Mouse (Mus musculus) inflammation-experienced regulatory T-cells, adult 6 months (primary cell): Measurements from ENCODE around the gene Max. TPM values are rescaled to one million over a fixed set of nuclear protein-coding genes. Genes with fewer than 3 reads are reported as not detected.
A peak's percentile ranks its signal among the peaks of the same experiment; 100 is the strongest.

Source experiments
- ATAC-seq: one replicate; pipeline ENCODE4 v1.8.0; 2017
- polyA plus RNA-seq, 3 experiments: library from polyadenylated mRNA; unstranded; fragments of 100-300 nt; shearing (Covaris generic); gene quantifications; one replicate each; pipeline ENCODE4 v1.2.1; 2017

Max gene
- polyA plus RNA-seq, result 100 to 1,000 TPM in 1 of 3 experiments, 10 to 100 TPM in 2; 39.5 to 114 (median 83.1) TPM

DNA sequence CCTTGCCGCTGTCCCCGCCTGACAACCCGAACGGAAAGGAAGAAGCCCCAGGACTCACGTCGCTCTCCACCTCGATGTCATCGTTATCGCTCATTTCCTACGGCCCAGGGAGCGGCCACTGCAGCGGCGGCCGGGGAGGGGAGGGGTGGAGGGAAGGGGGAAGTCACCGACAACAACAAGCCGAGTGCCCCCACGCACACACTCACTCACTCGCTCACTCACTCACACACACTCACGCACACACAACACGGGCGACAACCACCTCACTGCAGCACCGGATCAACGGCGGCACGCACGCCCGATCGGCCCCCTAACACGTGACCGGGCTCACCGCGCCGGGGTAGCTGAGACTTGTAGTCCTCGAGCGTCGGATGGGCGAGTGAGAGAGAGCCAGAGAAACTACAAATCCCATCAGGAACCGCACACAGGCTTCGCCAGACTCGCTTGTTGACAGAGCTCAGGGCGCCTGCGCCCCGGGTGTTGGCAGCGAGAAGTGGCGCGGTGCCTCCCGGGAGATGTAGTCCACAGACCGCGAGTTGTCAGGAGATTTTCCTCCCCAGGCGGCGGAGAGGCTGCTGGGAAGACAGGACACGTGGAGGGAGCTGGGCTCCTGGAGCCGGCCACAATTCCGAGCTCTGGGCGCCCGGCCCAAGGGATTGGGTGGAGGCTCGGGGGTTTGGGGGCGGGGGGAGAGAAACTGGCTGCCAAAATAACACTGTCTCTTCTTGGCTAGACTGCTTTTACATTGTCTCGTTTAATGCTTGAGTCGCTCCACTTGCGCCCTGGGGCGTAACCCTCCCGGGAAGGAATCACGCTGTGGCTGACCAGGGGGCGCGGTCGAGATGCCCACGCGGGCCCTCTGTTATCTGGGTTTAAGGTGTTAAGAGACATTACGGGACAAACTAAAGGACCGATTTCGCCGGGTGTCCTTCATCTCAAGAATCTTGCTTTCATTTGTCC, at the start of gene Max:
Max (minus strand) TSS at position 270 of the 960 bp plus-strand sequence.
- ATAC-seq, result peak; percentile 92

DNA sequence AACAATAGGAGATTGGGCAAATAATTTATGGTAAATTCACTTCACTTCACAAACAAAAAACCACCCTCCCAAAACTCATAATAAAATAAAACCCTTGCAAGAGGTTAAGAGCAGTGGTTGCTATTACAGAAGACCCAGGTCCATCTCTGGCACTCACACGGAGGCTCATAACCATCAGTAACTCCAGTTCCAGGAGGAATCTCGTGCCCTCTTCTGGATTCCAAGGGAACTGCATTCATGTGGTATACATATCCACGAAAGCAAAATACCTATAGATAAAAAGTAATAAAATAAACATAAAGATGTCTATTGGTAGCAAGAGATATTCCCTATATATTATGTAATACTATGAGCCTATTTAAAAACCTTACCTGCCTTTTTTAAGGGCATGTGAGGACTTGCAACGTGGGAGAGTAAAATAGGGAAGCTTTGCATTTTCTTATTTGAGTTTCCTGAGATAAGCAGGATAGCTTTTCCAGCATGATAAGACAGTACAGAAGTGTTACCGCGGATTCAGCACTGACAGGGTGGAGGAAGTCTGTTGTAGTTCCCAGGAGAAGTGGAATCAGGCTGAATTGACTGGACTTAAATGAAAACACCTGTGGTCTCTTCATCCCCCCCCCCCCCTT, 49.2 kb upstream of the Max start:
- ATAC-seq, result no peak

DNA sequence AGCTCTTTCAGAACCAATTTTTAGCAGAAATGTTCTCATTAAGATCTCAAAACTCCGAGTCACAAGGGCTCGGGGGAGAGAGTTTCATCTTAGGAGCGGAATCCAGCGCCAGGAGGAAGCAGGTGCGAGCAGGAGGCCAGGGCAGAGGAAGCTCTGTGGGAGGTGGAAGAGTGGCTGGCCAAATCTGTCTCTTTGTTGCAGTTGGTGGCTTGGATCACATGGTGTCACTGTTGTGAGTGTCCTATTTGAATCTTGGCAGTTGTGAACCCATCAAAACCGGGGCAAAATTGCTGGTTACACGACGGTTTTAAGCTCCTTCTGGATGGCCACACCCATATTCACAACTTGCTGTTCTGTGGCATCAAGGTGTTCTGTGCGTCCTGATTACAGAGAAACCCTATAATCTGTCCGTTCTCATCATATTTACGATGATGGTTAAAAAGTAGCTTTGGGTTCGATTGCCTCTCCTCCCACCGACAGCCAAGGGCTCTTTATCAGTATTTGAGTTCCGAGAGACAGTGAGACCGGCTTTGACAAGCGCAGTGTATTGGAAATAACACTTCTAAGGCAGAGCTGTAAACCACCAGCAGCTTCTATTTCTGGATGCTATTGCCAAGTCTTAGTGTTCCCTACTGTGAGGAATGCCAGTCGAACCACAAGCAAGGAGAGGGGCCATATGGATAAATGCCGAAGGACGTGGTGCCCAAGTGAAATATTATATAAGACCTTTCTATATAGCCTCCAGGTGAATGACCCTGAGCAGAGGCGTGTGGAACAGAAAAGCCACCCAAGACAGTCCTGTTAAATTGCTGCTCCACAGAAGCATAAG, 47.4 kb upstream of the Max start:
- no peak for ATAC-seq

DNA sequence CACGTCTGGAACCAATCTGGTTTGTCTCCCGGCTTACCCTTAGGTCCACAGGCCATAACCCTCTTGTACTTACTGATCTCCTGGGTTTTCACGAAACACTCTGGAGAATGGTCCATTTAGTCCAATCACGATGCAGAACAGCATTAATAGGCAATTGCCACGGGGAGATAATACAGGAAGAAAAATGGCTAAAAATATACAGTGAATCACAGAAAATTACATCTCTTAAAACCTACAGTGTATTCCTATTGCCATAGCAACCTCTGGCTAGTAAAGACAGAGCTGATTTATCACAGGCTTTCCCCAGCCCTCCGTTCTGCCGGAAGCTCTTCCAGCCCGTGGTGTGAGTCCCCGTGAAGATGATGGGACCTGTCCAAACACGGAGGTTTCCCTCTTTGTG, 42.9 kb upstream of the Max start:
- ATAC-seq, result no peak

DNA sequence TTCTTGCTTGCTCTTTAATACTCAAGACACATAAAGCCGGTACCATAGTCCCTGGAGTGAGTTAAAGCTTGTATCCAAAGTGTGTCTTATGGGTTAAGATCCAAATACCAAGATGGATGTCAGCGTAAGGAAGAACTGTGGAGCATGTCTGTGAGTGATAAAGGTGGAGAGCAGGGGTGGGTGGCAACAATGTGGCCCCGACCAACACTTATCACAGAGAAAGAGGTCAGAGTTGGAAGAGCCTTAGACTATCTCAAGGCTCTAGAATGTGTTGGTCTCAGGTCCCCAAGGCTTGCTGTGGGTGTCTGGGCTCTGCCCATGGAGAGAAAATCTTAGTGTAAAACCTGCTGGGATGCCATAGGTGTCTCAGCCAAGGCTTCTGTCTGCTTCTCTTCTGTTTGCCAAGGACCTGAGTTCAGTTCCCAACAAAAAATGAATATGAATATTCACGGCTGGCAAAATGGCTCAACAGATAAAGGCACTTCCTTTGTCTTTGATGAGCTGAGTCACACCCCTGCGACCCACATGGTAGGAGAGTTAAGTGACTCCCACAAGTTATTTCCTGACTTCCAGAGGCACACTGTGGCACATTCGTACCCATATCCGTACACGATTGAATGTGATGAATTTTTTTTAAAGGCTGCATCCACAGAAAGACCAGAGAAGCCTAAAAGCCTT, 40.7 kb upstream of the Max start:
- no peak for ATAC-seq

DNA sequence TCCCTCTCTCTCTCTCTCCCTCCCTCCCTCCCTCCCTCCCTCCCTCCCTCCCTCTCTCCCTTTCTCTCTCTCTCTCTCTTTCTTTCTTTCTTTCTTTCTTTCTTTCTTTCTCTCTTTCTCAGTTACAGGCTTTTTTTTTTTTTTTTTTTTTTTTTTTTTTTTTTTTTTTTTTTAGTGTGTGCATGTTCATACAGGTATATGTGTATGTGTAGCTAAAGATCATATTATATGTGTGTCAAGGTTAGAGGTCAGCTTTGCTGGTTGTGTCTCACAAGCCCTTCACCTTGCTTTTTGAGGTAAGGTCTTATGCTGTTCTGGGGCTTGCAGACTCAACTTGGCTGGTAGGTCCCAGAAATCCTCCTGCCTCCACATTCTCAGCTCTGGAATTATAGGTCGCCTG, 39.3 kb upstream of the Max start:
- ATAC-seq, result no peak

DNA sequence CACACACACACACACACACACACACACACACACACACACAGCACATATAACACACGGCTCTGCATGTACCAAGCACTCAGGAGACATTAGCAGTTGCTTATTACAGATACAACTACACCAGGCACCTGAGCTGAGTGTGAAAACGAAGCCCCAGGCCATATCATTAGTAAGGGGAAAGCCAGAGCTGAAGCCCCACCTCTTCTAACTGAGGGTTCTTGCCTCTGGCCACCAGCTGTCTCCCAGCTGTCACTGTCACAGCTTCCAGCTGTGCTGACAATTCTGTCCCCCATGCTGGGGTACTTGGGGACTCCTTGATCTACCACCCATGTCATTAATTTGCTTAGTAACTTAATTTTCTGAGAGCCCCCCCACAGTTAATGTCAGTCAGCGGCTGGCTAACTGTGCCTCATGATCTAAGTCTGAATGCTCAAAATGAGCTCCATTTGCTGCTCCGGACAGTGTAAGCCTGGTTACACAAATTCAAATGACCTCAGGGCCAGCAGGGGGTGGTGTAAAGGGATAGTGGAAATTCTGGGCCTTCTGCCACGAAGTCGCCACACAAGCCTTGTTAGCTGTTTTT, 38.8 kb upstream of the Max start:
- ATAC-seq, result no peak

DNA sequence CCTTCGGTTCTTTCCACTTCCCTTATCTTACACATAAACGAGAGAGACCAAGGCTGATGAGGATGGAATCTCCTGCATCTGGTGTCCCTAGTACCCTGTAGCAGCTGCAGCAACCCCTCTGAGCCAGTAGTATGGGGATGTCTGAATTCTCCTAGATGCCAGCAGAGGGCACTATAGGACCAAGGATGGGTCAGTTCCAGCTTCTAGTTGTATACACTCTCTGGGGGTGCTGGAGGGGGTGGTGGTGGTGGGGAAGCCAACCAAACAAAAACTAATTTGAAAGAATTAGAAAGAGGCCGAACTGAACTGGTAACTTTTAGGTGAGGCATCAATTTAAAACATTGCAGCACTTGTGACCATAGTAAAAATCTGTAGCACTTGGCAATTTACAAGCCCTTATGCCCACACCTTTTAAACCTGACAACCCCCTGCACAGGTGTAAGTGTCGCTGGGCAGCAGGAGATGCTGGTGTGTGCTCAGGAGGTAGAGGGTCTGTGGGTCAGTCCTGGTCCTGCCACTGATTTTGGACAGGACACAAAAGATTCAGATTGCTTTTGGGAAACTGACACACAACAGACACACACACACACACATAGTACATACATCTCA, 38.2 kb upstream of the Max start:
- peak; percentile 75 for ATAC-seq

DNA sequence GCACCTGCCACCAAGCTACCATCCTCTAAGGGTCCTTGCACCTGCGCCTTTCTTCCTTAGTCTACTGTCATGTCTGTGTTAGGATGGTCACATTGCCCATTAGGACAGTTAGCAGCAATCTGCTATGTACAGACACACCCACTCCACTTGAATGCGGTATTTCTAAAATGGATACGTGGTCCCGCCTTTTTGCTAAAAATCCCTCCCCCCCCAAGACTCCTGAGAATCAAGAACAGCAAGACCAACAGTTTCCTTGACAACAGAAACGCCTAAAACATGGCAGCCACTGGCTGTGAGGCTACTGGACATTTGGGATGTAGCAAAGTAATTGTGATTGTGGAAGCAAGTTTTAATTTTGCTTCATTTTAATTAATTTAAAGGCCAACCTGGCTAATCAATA, 32.8 kb upstream of the Max start:
- ATAC-seq, result no peak

DNA sequence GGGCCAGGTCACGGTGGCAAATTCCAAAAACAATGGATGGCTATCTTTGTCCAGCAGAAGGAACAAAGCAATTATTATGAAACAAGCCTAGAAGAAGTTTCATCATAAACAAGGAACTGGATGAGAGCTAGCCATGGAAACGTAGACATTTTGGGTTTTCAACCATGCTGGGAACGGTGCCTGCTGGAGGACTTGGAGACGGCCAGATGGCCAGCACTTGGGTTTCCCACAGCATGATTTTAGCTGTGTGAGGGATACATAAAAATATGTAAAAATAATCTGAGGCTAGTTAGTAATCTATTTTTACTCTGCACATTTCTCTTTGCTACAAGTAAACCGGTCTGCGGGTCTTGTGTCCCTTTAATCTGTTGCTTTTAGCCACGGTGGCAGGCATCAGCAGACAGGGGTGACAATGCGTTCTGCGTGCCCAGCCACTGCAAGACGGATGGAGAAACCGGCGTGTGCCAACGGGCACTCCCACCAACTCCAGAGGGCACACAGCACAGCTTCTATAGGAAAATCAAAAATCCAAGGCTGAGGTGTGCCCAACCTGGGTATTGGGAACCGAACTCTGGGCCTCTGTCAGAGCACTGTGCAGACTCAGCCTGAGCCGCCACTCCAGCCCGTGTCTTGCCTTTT, 31.0 kb upstream of the Max start:
- ATAC-seq, result no peak

DNA sequence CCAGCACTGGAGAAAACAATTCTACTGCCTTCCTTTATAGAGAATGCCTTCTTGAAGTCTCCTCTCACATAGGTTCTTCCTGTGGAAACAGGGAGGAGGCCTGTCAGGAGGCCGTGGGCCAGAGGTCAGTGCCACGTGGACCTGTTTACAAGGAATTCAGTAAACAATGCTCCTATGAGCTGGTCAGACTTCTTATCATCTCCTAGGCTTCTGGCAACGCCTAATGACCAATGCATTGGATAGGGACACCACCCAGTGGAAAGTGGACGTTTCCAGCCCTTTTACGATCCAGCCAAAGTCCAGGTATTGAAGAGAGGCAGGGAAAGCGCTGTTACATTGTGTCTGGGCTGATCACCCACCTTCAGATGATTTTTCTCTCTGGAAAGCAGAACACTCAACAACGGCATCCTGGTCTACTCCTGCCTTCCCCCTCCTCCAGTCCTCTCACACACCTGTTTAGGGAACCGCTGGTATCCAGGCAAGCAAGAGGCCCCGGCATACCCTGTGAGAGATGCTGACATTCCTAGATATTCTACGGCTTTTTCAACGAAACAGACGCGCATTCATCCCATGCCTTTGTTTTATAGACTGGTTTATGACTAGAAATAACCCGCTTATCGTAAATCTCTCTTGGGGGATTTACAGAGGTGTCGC, 20.9 kb upstream of the Max start:
- no peak for ATAC-seq

DNA sequence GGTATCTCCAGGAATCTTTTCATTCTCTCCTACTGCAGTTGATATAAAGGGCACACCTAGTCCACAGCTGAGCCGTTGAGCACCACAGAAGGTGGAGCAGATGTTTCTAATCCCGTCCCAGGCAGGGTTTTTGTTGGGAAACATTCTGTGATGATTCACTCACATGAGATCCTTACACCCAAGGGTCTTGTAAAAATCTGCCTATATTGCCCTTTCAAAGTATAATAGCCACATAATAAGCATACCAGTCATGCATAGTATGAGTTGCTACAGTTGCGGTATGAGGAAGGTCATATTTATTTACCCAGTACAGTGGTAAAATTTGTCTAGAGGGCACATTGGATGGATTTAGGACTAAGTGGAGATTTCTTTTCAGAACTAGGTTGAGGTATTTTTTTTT, 17.5 kb upstream of the Max start:
- ATAC-seq, result no peak

DNA sequence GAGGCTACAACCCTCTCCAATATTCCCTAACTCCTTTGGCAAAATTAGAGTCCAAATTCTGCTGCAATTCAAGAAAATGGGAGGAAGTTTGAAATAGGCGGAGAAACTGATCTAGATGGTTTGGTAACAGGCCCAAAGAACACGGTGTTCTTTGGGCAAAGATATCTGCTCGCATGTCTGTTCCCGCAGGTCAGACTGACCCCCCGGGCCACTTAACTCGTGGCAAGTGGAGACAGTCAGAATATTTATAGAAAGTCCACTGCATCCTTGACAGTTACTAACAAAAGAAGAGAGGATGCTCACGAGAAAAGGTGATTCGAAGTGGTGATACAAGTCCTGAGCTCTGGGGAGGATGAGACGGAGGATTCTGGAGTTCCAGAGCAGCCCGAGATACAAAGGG, 10.7 kb upstream of the Max start:
- ATAC-seq, result no peak

DNA sequence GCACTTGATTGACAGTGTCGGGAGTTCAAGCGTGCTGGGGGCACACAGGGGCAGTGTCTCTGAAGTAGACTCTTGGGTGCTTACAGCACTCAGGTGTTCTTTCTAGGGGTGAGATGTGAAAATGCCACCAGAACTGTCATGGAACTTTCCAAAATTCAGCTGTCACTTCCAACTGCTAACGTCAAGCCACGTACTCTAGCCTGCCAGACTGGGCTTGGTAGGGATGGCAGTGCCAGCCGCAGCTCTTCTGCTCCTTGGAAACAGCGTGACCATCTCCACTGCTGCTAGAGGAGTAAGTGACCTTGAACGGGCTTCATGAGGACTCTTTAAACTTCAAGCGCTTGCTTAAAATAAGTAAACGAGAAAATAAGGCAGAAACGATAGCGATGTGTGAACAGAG, 10.2 kb upstream of the Max start:
- no peak for ATAC-seq

DNA sequence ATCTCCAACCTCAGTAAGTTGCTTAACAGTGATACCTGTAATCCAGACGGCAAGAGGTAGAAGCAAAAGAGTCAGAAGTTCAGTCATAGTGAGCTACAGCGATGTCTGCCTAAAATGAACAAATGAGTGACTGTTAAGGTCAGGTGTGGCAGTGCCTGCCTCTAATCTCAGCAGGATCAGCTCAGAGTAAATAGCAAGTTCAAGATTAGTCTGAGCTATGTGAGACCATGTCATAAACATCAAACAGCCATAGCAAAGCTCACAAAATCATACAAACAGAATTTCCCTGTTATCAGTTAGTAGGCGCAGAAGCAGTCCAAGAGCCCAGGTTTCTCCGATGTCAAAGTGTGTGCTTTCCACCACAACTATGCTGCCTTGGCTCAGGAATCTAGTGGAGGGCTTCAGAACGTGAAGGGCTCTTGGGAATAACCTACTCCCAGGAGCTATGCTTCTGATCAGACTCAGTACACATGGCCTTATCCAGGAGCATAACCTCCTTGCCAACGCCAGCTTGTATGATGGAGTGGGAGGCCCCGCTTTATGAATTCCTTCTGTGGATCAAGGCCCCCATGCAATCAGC, 9.7 kb upstream of the Max start:
- ATAC-seq, result no peak

DNA sequence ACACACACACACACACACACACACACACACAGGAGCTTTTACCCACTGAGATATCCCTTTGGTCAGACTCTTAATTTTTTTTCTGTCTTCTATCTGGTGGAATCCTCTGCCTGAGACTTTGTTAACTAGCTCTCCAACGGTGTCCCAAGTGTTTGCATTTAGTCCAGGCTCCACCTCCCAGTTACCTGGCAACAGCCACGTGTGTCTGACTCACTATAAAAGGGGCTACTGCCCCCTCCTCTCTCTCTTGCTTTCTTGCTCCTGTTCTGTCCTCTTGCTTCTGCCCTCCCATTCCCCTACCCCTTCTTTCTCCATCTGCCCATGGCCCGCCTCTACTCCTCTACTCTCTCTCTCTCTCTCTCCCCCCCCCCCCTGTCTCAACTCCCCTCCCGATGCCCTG, 3.9 kb upstream of the Max start:
- no peak for ATAC-seq

DNA sequence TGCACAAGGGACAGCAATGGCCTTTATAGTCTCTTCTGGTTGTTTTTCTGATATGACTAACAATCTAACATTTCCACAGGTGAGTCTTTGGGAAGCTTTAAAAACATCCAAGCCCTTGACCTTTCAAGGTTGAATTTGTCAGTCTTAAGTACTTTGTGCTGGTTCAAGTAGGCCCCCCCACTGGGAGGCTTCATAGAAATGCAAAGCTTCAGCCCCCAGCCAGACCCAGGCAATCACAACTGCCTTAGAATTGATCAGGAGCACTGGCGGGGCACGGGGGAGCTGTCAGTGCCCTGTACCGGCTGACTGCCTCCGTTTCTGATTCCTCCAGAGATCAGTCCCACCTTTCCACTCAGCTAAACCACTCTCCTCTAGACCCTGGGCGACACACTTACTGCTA, 3.1 kb upstream of the Max start:
- no peak for ATAC-seq

DNA sequence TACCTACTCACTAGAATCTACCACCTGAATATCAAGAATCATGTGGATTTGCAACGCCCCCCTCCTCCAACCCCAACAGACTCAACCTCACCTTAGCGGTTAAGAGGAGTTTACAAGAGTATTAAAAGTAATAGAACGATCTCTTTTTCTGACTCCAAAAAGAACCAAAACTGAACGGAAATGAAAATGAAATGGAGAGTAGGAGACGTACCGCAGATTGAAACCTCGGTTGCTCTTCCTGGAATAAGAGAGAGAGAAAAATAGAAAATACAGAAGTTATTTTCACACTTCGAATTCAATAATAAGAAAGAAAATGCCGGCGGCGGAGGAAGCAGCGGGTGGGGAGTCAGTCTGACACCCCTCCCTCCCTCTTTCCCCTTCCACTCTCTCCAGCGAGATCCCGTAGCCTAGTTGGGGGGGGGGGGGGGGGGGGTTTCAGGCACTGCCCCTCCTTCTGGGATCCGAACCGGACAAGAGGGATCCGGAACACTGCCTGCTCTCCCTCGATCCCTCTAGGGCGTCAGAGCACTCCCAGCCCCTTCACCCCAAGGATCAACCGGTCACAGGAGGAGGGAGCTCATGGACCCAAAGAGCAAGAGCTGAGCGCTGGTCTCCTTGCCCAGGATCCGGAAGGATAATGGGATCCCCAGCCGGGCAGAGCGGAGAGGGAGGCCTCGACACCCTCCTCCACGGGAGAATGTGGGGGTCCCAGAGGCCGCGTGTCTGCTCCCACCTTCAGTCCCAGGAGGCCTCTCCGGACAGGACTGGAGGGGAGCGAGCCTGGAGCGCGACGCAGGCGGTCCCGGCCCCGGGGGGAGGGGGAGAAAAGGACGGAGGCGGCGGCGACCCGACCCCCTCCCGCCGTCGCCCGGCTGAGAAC, 709 bp downstream of the Max start:
- no peak for ATAC-seq

DNA sequence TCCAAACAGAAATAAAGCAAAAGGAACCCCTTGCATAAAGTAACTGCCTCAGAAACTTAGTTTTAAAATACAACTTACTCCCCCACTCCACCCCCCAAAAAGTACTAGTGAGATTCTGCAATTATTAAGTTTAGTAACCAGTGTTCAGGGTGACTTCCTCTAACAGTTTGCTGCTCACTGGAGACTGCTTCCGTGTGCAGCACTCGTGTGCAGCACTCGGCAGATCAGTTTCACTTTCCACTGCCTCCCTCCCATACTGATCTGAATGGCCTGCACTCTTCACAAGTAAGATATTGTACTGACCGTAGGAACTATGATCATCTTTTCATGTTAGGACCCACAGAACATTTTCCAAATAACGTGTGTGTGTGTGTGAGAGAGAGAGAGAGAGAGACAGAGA, 4.3 kb downstream of the Max start:
- ATAC-seq, result peak; percentile 58
